8 mouse cellular contexts compared by ENCODE assay signal in the genomic region with DNA sequence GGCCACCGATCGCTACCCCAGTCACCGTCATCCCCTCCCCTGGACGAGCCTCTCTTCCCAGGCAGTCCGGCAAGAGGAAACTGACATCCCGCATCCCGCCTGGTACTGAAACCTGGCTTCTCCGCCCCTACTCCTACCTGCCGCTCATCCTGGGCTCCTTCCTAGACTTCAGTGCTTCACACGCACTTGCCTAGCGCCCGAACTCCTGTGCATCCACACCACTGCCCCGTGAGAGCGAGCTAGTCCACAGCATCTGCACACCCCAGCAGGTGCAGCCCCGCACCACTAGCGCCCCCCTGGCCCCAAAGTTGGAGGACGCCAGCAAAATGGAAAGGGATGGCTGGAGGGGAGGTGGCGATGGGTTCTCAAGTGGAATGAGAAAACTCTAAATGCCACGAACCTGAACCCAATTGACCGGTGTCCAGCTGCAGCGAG. TPM values are rescaled to one million over a fixed set of nuclear protein-coding genes. Genes with fewer than 3 reads are reported as not detected.
DNase-seq lines count a peak whose midpoint lies in the region; ATAC-seq and TF ChIP-seq lines count a peak whose summit lies in the region.

No protein-coding gene starts in this region.

- intact Hi-C loops in gastrocnemius, adult 2 months (cut with DNase I), result no loop called here

- DNase-seq in gastrocnemius, adult 2 months, result peak; percentile 44
- no peak for DNase-seq in gastrocnemius, adult 8-10 months (ENCODE audit: low spot score in 2 of 2)
- DNase-seq in heart, embryonic 10.5 days (ENCODE audit: low spot score), result no peak
- DNase-seq in kidney, postnatal 14 days, result peak; percentile 15

- H3K4me1 ChIP-seq in heart, embryonic 10.5 days, result peaks cover 44% of the 10 kb centered on the region
- no peaks in the 10 kb centered on the region; the same call in 1 of the 2 replicates for H3K4me1 ChIP-seq in liver, embryonic 16.5 days (ENCODE audit: control insufficient read depth, low read depth, low read length)
- peaks cover 41% of the 10 kb centered on the region for H3K4me1 ChIP-seq in neural tube, embryonic 14.5 days (ENCODE audit: control insufficient read depth, insufficient read depth, low read length)

- H3K36me3 ChIP-seq in heart, embryonic 10.5 days, result no peaks in the 10 kb centered on the region
- H3K36me3 ChIP-seq in liver, embryonic 16.5 days (ENCODE audit: control insufficient read depth, insufficient read depth), result no peaks in the 10 kb centered on the region
- H3K36me3 ChIP-seq in neural tube, embryonic 14.5 days (ENCODE audit: control insufficient read depth, insufficient read depth, low read length), result no peaks in the 10 kb centered on the region

- H3K4me2 ChIP-seq in liver, embryonic 16.5 days (ENCODE audit: low read depth, low read length), result peak overlapping the region; percentile 66
- peak overlapping the region; percentile 93 for H3K4me2 ChIP-seq in neural tube, embryonic 14.5 days (ENCODE audit: low read depth, low read length)

- peak overlapping the region; percentile 46 for H3K9ac ChIP-seq in liver, embryonic 16.5 days (ENCODE audit: low read depth, low read length)
- H3K9ac ChIP-seq in neural tube, embryonic 14.5 days (replicated peaks; ENCODE audit: low read depth, low read length), result peak overlapping the region; percentile 74

- H3K4me3 ChIP-seq in gastrocnemius, adult 2 months, result peak overlapping the region; percentile 72
- H3K4me3 ChIP-seq in heart, embryonic 10.5 days, result peak overlapping the region; percentile 68
- peak overlapping the region; percentile 56 for H3K4me3 ChIP-seq in liver, embryonic 16.5 days (ENCODE audit: low read depth, low read length)
- H3K4me3 ChIP-seq in neural tube, embryonic 14.5 days (ENCODE audit: low read depth, low read length), result peak overlapping the region; percentile 60

- peak overlapping the region; percentile 56 for H3K27ac ChIP-seq in gastrocnemius, adult 2 months
- H3K27ac ChIP-seq in heart, embryonic 10.5 days, result peak overlapping the region; percentile 57; the same call in 1 of the 2 replicates
- no peak overlapping the region for H3K27ac ChIP-seq in liver, embryonic 16.5 days (ENCODE audit: low read length)
- H3K27ac ChIP-seq in neural tube, embryonic 14.5 days (ENCODE audit: low read depth, low read length), result peak overlapping the region; percentile 74

- TF ChIP-seq CTCF in gastrocnemius, adult 2 months (IDR thresholded peaks at IDR 0.05), result no peak

- WGBS in heart, embryonic 10.5 days, result 1% methylated on average over 21 of the region's 21 CpGs
- 1% methylated on average over 21 of the region's 21 CpGs for WGBS in liver, embryonic 16.5 days (ENCODE audit: insufficient replicate concordance)
- whole genome bisulfite sequencing in neural tube, embryonic 14.5 days, result under 1% methylated on average over 21 of the region's 21 CpGs

- peaks cover 83% of the 10 kb centered on the region for H3K27me3 ChIP-seq in heart, embryonic 10.5 days (ENCODE audit: insufficient read depth, poor library complexity, severe bottlenecking)
- peaks cover 51% of the 10 kb centered on the region for H3K27me3 ChIP-seq in liver, embryonic 16.5 days (ENCODE audit: control insufficient read depth, insufficient read depth, low read depth, low read length)
- no peaks in the 10 kb centered on the region for H3K27me3 ChIP-seq in neural tube, embryonic 14.5 days (ENCODE audit: control insufficient read depth, insufficient read depth, low read length)

- H3K9me3 ChIP-seq in heart, embryonic 10.5 days, result no peaks in the 10 kb centered on the region
- no peaks in the 10 kb centered on the region for H3K9me3 ChIP-seq in liver, embryonic 16.5 days (replicated peaks; ENCODE audit: control insufficient read depth, low read length)
- H3K9me3 ChIP-seq in neural tube, embryonic 14.5 days (ENCODE audit: control insufficient read depth, low read length), result no peaks in the 10 kb centered on the region

- ATAC-seq in common myeloid progenitor, adult 5-6 weeks (replicated peaks; ENCODE audit: low read depth, poor library complexity, severe bottlenecking), result peak; percentile 7
- peak; percentile 33; the same call in 1 of the 2 replicates for ATAC-seq in liver, embryonic 16.5 days (ENCODE audit: low read depth)
- peak; percentile 64 for ATAC-seq in neural tube, embryonic 14.5 days (ENCODE audit: low read depth)
- ATAC-seq in inflammation-experienced regulatory T-cells, adult 6 months, result no peak

RNA-seq across cellular contexts. Expression of gene Gfra1, which starts 0.6 kb away (rescaled TPM):
- total RNA-seq in gastrocnemius, adult 2 months (2021), result 1 to 10 TPM; 3.0 to 4.0 TPM
- total RNA-seq in gastrocnemius, adult 8-10 months (2022), result 1 to 10 TPM; 2.2 to 3.9 (median 3.1) TPM
- 0.09 TPM in 1 of 2 replicates, not detected in the other for total RNA-seq in common myeloid progenitor, adult 5-6 weeks (2017)
- polyA plus RNA-seq in heart, embryonic 10.5 days (2016; fragmentation: Nextera tagmentation; extraction: Ambion mirVana), result 2.1 and 6.0 TPM in 2 replicates
- 7.2 and 7.4 TPM in 2 replicates for polyA plus RNA-seq in liver, embryonic 16.5 days (2015; fragmentation: Nextera tagmentation; extraction: Ambion mirVana)
- 67.8 and 67.9 TPM in 2 replicates for polyA plus RNA-seq in neural tube, embryonic 14.5 days (2014; fragmentation: Nextera tagmentation; extraction: Ambion mirVana)
- 1 to 10 TPM in 1 of 3 experiments, under 1 TPM in 2; 0.15 to 1.8 (median 0.63) TPM for polyA plus RNA-seq in inflammation-experienced regulatory T-cells, adult 6 months (2017; shearing (Covaris generic))

RNA-seq across cellular contexts. Expression of gene Ccdc172, which starts 56.7 kb away (rescaled TPM):
- not detected for total RNA-seq in gastrocnemius, adult 2 months (2021)
- not detected for total RNA-seq in gastrocnemius, adult 8-10 months (2022)
- total RNA-seq in common myeloid progenitor, adult 5-6 weeks (2017), result not detected in 2 replicates
- not detected in 2 replicates for polyA plus RNA-seq in heart, embryonic 10.5 days (2016; fragmentation: Nextera tagmentation; extraction: Ambion mirVana)
- not detected in 2 replicates for polyA plus RNA-seq in liver, embryonic 16.5 days (2015; fragmentation: Nextera tagmentation; extraction: Ambion mirVana)
- not detected in 2 replicates for polyA plus RNA-seq in neural tube, embryonic 14.5 days (2014; fragmentation: Nextera tagmentation; extraction: Ambion mirVana)
- not detected for polyA plus RNA-seq in inflammation-experienced regulatory T-cells, adult 6 months (2017; shearing (Covaris generic))

Comparison
In these comparisons a context has a peak if more than half of its experiments do, and no peak if none do; other contexts are left out.
1. DNase-seq: peak in gastrocnemius, adult 2 months (single experiment) and kidney, postnatal 14 days (single experiment); none in gastrocnemius, adult 8-10 months (0 of 2) and heart, embryonic 10.5 days (single experiment).
2. Peak in every context shown above with its lines, with median percentiles within 50 percentile points of each other: H3K4me3 ChIP-seq.